Mouse (Mus musculus) thymus, postnatal 10 days (tissue): ENCODE data around the gene Fam169a.
A peak's percentile ranks its signal among the peaks of the same experiment; 100 is the strongest.
"Not testable (repeated sequence)": the region's sequence is repeated elsewhere in the genome, so short reads cannot be mapped to it uniquely, and the experiment has no call there.

Experiments used
- DNase-seq, 2 experiments: peaks; one replicate each; pipeline ENCODE4 v3.0.0; 2021; ENCODE audit warnings: low spot score in 2 of 2

Gene Fam169a

GRCm38 (mm10) chr13:97066649-97067550, at the start of gene Fam169a:
Fam169a (plus strand) TSS chr13:97067286.
- no peak for DNase-seq

- no peak for DNase-seq
These were observed 49.4 kb upstream of the Fam169a start for GRCm38 (mm10) chr13:97017711-97018110.

GRCm38 (mm10) chr13:97020122-97020521, 47.0 kb upstream of the Fam169a start:
- no peak for DNase-seq

- no peak for DNase-seq
These were observed 45.2 kb upstream of the Fam169a start for GRCm38 (mm10) chr13:97021906-97022305.

GRCm38 (mm10) chr13:97030075-97030474, 37.0 kb upstream of the Fam169a start:
- no peak for DNase-seq

GRCm38 (mm10) chr13:97034262-97034661, 32.8 kb upstream of the Fam169a start, which contains the start of gene 1700029F12Rik:
1700029F12Rik (minus strand) TSS chr13:97034362.
- DNase-seq: no peak

- no peak for DNase-seq
These were observed 15.9 kb upstream of the Fam169a start for GRCm38 (mm10) chr13:97051158-97051557.

GRCm38 (mm10) chr13:97052667-97053066, 14.4 kb upstream of the Fam169a start:
- DNase-seq: peak in 1 of 2 experiments; percentile 29

GRCm38 (mm10) chr13:97053844-97054243, 13.2 kb upstream of the Fam169a start:
- no peak for DNase-seq

- no peak for DNase-seq
These were observed 9.3 kb upstream of the Fam169a start for GRCm38 (mm10) chr13:97057817-97058216.

- no peak for DNase-seq
These were observed 7.3 kb upstream of the Fam169a start for GRCm38 (mm10) chr13:97059746-97060145.

GRCm38 (mm10) chr13:97060331-97060730, 6.8 kb upstream of the Fam169a start:
- no peak for DNase-seq

GRCm38 (mm10) chr13:97062151-97062550, 4.9 kb upstream of the Fam169a start:
- no peak for DNase-seq

GRCm38 (mm10) chr13:97063431-97063830, 3.7 kb upstream of the Fam169a start:
- no peak for DNase-seq

- DNase-seq: no peak
These were observed 2.7 kb upstream of the Fam169a start for GRCm38 (mm10) chr13:97064413-97064812.

GRCm38 (mm10) chr13:97064844-97065621, 2.1 kb upstream of the Fam169a start:
- DNase-seq: not testable (repeated sequence)

- no peak for DNase-seq
These were observed 605 bp downstream of the Fam169a start for GRCm38 (mm10) chr13:97067691-97068090.

GRCm38 (mm10) chr13:97068151-97068550, 1.1 kb downstream of the Fam169a start:
- DNase-seq: no peak

- DNase-seq: no peak
These were observed 4.0 kb downstream of the Fam169a start for GRCm38 (mm10) chr13:97070931-97071625.

GRCm38 (mm10) chr13:97071626-97072241, 4.6 kb downstream of the Fam169a start:
- DNase-seq: peak in 1 of 2 experiments; percentile 12

GRCm38 (mm10) chr13:97073497-97073896, 6.4 kb downstream of the Fam169a start:
- no peak for DNase-seq
